Mouse (Mus musculus) kidney, postnatal 10 days (tissue): ENCODE results near the gene Zbtb20.
A peak's percentile ranks its signal among the peaks of the same experiment; 100 is the strongest.

Source experiments
- DNase-seq: peaks from one replicate; pipeline ENCODE4 v3.0.0; 2021; ENCODE audit warnings: mixed read lengths

The Zbtb20 gene

DNA sequence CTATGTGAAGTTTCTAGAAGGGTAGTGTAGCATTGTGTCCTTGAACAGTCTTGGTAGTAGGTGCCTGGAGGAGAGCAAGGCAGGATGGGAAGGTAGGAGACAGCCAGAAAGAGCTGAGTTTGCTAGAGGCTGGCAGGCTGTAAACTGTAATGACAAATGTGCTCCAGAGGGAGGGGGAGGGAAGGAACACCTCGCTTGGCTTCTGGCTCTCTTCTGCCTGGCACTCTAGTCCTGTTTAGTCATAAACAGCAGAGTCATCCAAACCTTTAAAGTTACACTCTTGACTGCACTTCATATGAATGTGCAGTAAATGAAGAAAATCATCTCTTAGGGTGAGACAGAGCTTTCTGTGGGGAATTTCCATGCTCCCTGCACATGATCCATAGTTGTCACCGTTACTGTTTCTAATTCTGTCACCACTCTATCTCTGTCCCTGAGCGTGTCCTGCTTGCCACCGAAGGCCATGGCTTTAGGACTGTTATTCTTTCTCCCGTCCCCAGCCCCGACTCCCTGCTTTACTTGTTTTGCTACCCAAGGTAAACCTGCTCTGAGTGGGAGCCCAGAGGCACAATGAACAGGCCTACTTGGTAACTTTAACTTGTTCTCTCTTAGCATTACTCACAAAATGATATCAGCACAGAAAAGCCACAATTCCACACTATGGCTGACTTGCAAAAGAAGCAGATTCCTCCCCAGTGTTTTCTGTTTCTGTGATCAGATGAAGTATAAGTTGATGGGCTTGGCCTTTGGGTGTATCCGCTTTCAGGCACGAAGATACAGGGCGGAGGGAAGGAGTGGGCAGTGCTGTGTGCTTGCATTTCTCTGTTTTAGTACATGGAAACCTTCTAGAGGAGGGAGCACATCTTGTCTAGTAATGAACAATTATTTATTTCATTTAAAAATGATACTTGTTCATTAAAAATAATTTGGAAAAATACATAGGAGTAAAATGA is 427.8 kb downstream of the Zbtb20 start:
- peak; percentile 66 for DNase-seq

- no peak for DNase-seq
These were observed 434.3 kb downstream of the Zbtb20 start for GRCm38 (mm10) chr16:43309968-43310431.

GRCm38 (mm10) chr16:43324009-43324408 is 448.3 kb downstream of the Zbtb20 start:
- DNase-seq, result no peak

GRCm38 (mm10) chr16:43328221-43328620 is 452.5 kb downstream of the Zbtb20 start:
- DNase-seq, result no peak

DNA sequence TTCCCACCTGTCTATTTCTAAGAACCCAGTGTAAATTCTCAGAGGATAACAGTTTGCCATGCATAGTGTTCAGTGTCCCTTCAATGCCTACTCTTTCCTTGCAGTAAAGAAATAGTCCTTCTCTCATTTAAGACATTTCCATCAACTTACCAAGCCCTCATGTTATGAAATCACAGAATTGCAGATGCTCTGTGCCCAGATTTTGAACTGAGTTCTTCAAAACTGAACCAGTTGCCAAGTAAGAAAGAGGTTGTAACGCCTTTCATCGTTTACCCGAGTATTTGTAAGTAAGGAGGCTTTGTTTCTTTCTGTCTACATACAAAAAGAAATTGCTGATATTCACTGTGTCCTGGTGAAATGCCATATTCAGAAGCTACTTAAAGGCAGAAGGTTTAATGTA is 454.5 kb downstream of the Zbtb20 start:
- no peak for DNase-seq

DNA sequence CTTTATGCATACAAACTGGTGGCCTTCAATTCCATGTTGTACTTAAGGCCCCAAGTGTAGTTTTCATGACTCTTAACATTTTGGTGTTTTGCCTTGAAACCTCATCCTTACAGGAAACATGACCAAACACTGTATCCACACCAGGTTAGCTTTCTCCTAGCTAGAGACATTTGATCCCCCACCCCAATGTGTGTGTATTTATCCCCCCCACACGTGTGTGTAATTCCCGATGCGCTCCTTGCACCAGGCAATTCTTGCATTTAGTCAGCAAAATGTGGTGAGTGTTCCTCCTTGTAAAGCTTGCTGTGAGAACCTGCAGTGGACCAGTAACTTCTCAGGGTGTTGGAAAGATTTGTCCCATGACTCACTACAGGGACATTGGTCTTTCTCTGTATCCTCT is 455.8 kb downstream of the Zbtb20 start:
- no peak for DNase-seq

GRCm38 (mm10) chr16:43332734-43333133 is 457.1 kb downstream of the Zbtb20 start:
- DNase-seq, result no peak

DNA sequence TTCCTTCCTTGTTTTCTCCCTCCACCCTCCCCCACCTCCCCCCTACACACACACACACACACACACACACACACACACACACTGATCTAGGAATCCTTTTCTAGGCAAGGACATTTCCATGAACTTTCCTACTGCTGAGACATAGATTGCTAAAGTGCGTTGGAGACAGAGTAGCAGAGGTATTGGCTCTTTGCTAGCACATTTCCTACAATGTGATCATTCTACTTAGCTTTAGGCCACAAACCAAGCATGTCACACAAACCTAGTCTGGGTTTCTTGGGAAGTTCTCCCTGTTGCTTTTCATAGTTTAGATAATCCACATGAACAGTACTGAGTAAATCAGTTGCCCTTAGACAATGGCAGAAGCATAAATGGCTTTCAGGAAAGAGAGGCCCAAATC is 457.6 kb downstream of the Zbtb20 start:
- no peak for DNase-seq

GRCm38 (mm10) chr16:43334411-43335150 is 458.9 kb downstream of the Zbtb20 start:
- peak; percentile 69 for DNase-seq

GRCm38 (mm10) chr16:43335151-43335823 is 459.6 kb downstream of the Zbtb20 start:
- DNase-seq, result peak; percentile 35

DNA sequence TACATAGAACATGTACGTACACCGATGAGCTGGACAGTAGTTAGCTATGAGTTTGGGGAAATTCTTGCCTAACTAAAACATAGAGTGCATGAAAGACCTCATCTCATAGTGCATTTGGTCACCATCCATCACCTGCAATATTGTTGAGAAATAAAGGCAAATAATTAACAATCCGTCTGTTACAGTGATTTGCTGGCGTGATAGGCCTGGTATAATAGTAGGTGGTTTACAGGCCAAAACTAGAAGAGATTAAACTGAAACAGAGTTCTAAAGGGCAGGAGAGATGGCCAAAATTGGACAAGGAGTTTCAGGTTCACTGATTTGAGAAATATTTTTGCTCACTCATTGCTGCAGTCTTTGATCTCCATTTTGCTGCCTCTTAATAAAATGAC is 460.1 kb downstream of the Zbtb20 start:
- DNase-seq, result no peak

DNA sequence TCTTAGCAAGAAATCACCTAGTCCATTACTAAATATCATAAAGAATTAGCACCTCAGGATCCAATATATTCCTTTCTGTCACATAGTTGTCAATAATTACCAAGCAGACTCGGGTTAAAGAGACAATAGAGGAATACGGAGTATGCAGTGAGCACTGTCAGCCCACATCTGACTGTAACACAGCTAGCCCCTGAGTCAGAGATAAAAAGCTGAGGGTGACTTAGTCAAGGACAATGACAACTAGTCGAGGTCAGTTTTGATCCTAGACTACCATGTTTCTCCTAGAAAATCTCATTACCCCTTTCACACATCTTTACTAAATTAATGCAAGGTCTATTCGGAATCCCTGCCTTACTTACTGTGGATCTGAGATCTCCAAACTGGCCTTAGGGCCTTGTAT is 465.0 kb downstream of the Zbtb20 start:
- DNase-seq, result no peak

DNA sequence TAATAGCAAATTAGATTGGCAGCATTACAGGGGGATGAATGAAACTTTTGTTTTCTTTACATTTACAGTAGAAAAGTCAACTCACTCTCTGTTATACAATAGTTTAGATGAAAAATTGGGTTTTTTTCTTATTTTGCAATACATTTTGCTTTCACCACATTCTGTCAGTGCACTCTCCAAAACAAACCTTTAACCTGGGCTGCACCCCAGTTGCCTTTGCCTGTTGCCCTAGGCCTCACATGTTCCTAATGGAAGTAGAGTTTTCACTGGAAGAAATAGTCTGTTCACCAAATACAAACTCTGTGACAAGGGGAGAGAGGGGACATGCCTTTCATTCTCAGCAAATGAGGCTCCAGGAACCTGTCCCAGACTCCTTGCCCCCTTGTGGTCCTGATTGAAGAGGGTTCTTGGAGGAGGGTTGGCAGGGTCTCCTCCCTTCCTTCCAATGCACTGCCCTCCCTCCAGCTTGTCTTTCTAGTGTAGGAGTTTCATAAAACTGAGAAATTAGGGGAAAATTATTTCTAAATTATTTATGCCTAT is 466.3 kb downstream of the Zbtb20 start:
- no peak for DNase-seq

GRCm38 (mm10) chr16:43346094-43346493 is 470.4 kb downstream of the Zbtb20 start:
- no peak for DNase-seq

GRCm38 (mm10) chr16:43355776-43356645 is 480.3 kb downstream of the Zbtb20 start:
- no peak for DNase-seq

- DNase-seq, result no peak
These were observed 483.9 kb downstream of the Zbtb20 start for GRCm38 (mm10) chr16:43359546-43359945.

GRCm38 (mm10) chr16:43360112-43360511 is 484.4 kb downstream of the Zbtb20 start:
- DNase-seq, result no peak

DNA sequence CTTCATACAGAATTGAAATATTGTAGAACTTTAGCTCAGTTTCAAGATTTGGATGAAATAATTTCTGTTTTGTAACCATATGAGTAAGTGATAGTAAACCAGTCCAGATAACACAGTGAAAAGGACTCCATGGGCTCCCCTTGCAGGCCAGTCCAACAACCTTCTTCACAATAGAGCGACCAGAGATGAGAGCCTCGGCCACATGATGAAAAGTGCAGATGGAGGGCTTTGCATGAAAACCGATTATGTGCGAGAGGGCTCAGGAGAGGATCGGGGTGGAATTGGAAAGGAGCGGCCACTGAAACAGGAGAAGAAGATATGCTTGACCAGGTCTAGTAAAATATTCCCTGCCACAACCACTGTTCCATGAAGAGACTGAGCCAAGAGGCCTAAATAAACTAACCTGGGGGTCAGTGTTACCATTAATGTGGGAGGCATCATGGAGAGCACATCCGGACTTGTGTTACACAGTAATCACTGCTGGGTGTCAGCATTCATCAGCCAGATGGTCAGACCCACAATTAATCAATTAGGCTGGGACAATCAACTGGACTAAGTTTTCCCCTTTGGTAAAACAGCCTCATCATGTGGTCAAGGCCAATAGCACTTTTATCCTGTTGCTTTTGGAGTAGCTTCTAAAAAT is 485.3 kb downstream of the Zbtb20 start:
- DNase-seq, result no peak

DNA sequence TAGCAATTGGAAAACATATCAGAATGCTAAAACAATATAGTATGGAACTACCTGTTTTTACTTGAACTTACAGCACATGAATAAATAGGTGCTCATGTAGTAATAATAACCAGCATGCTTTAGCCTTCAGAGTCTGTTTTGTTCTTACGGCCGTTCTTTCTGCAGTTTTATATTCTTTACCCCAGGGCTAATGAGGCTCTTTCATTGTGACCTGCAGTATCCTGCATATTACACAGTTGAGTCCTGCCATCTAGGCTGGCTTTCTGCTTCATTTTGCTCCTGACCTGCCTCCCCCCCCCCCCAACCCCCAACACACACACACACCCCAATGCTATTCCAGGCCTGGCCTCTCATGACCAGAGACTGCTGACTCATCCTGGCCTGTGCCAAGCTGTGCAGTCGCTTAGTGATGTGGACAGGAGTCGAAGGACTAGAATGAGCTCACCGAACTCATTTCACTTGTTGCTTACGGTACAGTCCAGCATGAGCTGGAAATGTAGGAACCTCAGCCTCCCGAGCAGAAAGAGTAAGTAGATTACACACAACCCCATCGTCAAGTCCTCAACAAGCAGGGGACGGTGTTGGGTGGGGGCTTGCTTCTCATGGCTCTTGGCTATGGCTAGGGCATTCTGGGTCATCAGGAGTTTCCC is 487.1 kb downstream of the Zbtb20 start:
- peak; percentile 84 for DNase-seq

DNA sequence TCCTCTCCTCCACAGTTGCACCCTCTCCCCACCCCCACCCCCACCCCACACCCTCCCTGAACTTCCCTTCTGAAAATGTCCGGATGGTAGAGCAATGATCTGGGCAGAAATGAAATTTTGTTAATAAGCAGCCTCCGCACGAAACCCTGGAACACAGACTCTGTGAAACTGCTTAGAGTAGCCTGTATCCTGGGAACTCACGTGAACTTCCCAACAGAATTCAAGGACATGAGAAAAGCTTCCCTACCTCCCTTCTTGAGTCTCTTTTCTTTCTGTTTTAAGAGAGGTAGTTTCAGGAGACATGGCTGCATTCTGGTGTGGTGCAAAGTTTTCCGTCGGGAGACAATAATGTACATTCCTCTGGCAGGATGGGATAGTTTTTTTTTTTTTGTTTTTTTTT is 487.6 kb downstream of the Zbtb20 start:
- no peak for DNase-seq
